Mouse (Mus musculus): ENCODE data around the gene Tbc1d8b. TPM values are rescaled to one million over a fixed set of nuclear protein-coding genes. Genes with fewer than 3 reads are reported as not detected.
A peak's percentile ranks its signal among the peaks of the same experiment; 100 is the strongest.

Gene Tbc1d8b
- polyA plus RNA-seq, 1 experiment from 2014 or later = 2.5 TPM

- no peaks in the 10 kb centered on the region for H3K36me3 ChIP-seq
- 31% methylated on average over 3 of the region's 3 CpGs for WGBS
- no peak for ATAC-seq (replicated peaks; ENCODE audit: insufficient number of reproducible peaks, insufficient read depth, low FRiP score, low read depth)
Measured at GRCm38 (mm10) chrX:139780988-139781387, 96.2 kb downstream of the Tbc1d8b start.

GRCm38 (mm10) chrX:139781563-139781962, 96.8 kb downstream of the Tbc1d8b start:
- WGBS = 76% methylated on average over 4 of the region's 4 CpGs

More at GRCm38 (mm10) chrX:139780988-139781387, 96.2 kb downstream of the Tbc1d8b start:
- 0 out of 2 replicates have a peak, but pooled peaks cover 2% of the 10 kb centered on the region for H3K4me1 ChIP-seq (replicated peaks)
- H3K27me3 ChIP-seq = no peaks in the 10 kb centered on the region
- no peak overlapping the region for H3K4me2 ChIP-seq
- H3K27ac ChIP-seq = no peak overlapping the region
- H3K9ac ChIP-seq = no peak overlapping the region
- H3K9me3 ChIP-seq (replicated peaks) = no peaks in the 10 kb centered on the region
- H3K4me3 ChIP-seq = no peak overlapping the region

GRCm38 (mm10) chrX:139782278-139783044, 97.7 kb downstream of the Tbc1d8b start, which contains the start of gene Ripply1:
TSS of gene Ripply1 (minus strand) at chrX:139782353.
- 51% methylated on average over 6 of the region's 6 CpGs for WGBS
- no peak within 1 kb of the TSS for H3K9ac ChIP-seq
- H3K4me1 ChIP-seq (replicated peaks) = 0 out of 2 replicates have a peak, but pooled peaks cover 2% of the 10 kb centered on the region
- no peaks in the 10 kb centered on the region for H3K9me3 ChIP-seq (replicated peaks)
- no peak for ATAC-seq (replicated peaks; ENCODE audit: insufficient number of reproducible peaks, insufficient read depth, low FRiP score, low read depth)
- no peaks in the 10 kb centered on the region for H3K27me3 ChIP-seq
- no peak within 1 kb of the TSS for H3K27ac ChIP-seq
- no peak within 1 kb of the TSS for H3K4me2 ChIP-seq
- no peak within 1 kb of the TSS for H3K4me3 ChIP-seq
- H3K36me3 ChIP-seq = no peaks in the 10 kb centered on the region

More at GRCm38 (mm10) chrX:139781563-139781962, 96.8 kb downstream of the Tbc1d8b start:
- no peaks in the 10 kb centered on the region for H3K27me3 ChIP-seq
- H3K27ac ChIP-seq = no peak overlapping the region
- no peaks in the 10 kb centered on the region for H3K36me3 ChIP-seq
- no peak overlapping the region for H3K9ac ChIP-seq
- no peak for ATAC-seq (replicated peaks; ENCODE audit: insufficient number of reproducible peaks, insufficient read depth, low FRiP score, low read depth)
- no peak overlapping the region for H3K4me2 ChIP-seq
- no peak overlapping the region for H3K4me3 ChIP-seq
- 0 out of 2 replicates have a peak, but pooled peaks cover 2% of the 10 kb centered on the region for H3K4me1 ChIP-seq (replicated peaks)
- H3K9me3 ChIP-seq (replicated peaks) = no peaks in the 10 kb centered on the region

- Histone ChIP-seq H3K9me3 (replicated peaks) (no peaks in the 10 kb centered on the region), H3K36me3 (no peaks in the 10 kb centered on the region), H3K27ac (no peak overlapping the region), H3K4me1 (replicated peaks) (0 out of 2 replicates have a peak, but pooled peaks cover 2% of the 10 kb centered on the region), H3K4me3 (no peak overlapping the region), H3K9ac (no peak overlapping the region), H3K27me3 (no peaks in the 10 kb centered on the region), H3K4me2 (no peak overlapping the region)
- WGBS = 59% methylated on average over 3 of the region's 3 CpGs
- no peak for ATAC-seq (replicated peaks; ENCODE audit: insufficient number of reproducible peaks, insufficient read depth, low FRiP score, low read depth)
Measured at GRCm38 (mm10) chrX:139783045-139783422, 98.2 kb downstream of the Tbc1d8b start.

- Histone ChIP-seq H3K9ac (no peak overlapping the region), H3K36me3 (no peaks in the 10 kb centered on the region), H3K4me1 (replicated peaks) (0 out of 2 replicates have a peak, but pooled peaks cover 2% of the 10 kb centered on the region), H3K27ac (no peak overlapping the region), H3K9me3 (replicated peaks) (no peaks in the 10 kb centered on the region), H3K4me3 (no peak overlapping the region), H3K4me2 (no peak overlapping the region), H3K27me3 (no peaks in the 10 kb centered on the region)
- WGBS = 23% methylated on average over 1 of the region's 1 CpGs
- ATAC-seq (replicated peaks; ENCODE audit: insufficient number of reproducible peaks, insufficient read depth, low FRiP score, low read depth) = 0 out of 2 replicates have a peak, but pooled peaks have one; percentile 50
Measured at GRCm38 (mm10) chrX:139785764-139786163, 101.0 kb downstream of the Tbc1d8b start.

GRCm38 (mm10) chrX:139794072-139794845, 109.5 kb downstream of the Tbc1d8b start:
- Histone ChIP-seq H3K4me1 (replicated peaks) (no peaks in the 10 kb centered on the region), H3K9ac (no peak overlapping the region), H3K36me3 (no peaks in the 10 kb centered on the region), H3K27ac (no peak overlapping the region), H3K9me3 (replicated peaks) (no peaks in the 10 kb centered on the region), H3K4me3 (no peak overlapping the region), H3K4me2 (no peak overlapping the region), H3K27me3 (no peaks in the 10 kb centered on the region)
- 77% methylated on average over 7 of the region's 7 CpGs for WGBS
- ATAC-seq (replicated peaks; ENCODE audit: insufficient number of reproducible peaks, insufficient read depth, low FRiP score, low read depth) = no peak

GRCm38 (mm10) chrX:139796037-139796436, 111.2 kb downstream of the Tbc1d8b start:
- Histone ChIP-seq H3K9me3 (replicated peaks) (no peaks in the 10 kb centered on the region), H3K27ac (no peak overlapping the region), H3K4me2 (no peak overlapping the region), H3K9ac (no peak overlapping the region), H3K36me3 (no peaks in the 10 kb centered on the region), H3K27me3 (0 out of 2 replicates have a peak, but pooled peaks cover 3% of the 10 kb centered on the region), H3K4me3 (no peak overlapping the region), H3K4me1 (replicated peaks) (no peaks in the 10 kb centered on the region)
- 85% methylated on average over 6 of the region's 6 CpGs for WGBS
- ATAC-seq (replicated peaks; ENCODE audit: insufficient number of reproducible peaks, insufficient read depth, low FRiP score, low read depth) = no peak

- no peaks in the 10 kb centered on the region for H3K36me3 ChIP-seq
- no peak overlapping the region for H3K9ac ChIP-seq
- H3K4me3 ChIP-seq = no peak overlapping the region
- 0 out of 2 replicates have a peak, but pooled peaks cover 3% of the 10 kb centered on the region for H3K27me3 ChIP-seq
- WGBS = 66% methylated on average over 9 of the region's 9 CpGs
- H3K9me3 ChIP-seq (replicated peaks) = no peaks in the 10 kb centered on the region
- H3K4me2 ChIP-seq = no peak overlapping the region
- H3K27ac ChIP-seq = no peak overlapping the region
- ATAC-seq (replicated peaks; ENCODE audit: insufficient number of reproducible peaks, insufficient read depth, low FRiP score, low read depth) = no peak
- no peaks in the 10 kb centered on the region for H3K4me1 ChIP-seq (replicated peaks)
Measured at GRCm38 (mm10) chrX:139797875-139798274, 113.1 kb downstream of the Tbc1d8b start.

GRCm38 (mm10) chrX:139799953-139800352, 115.2 kb downstream of the Tbc1d8b start:
- Histone ChIP-seq H3K36me3 (no peaks in the 10 kb centered on the region), H3K4me2 (no peak overlapping the region), H3K27ac (no peak overlapping the region), H3K9me3 (replicated peaks) (no peaks in the 10 kb centered on the region), H3K4me3 (no peak overlapping the region), H3K4me1 (replicated peaks) (no peaks in the 10 kb centered on the region), H3K9ac (no peak overlapping the region), H3K27me3 (0 out of 2 replicates have a peak, but pooled peaks cover 3% of the 10 kb centered on the region)
- 63% methylated on average over 3 of the region's 3 CpGs for WGBS
- ATAC-seq (replicated peaks; ENCODE audit: insufficient number of reproducible peaks, insufficient read depth, low FRiP score, low read depth) = no peak

- ATAC-seq (replicated peaks; ENCODE audit: insufficient number of reproducible peaks, insufficient read depth, low FRiP score, low read depth) = no peak
- WGBS = 67% methylated on average over 8 of the region's 8 CpGs
- Histone ChIP-seq H3K36me3 (no peaks in the 10 kb centered on the region), H3K4me1 (replicated peaks) (no peaks in the 10 kb centered on the region), H3K9ac (no peak within 1 kb of the TSS), H3K4me3 (no peak within 1 kb of the TSS), H3K27ac (no peak within 1 kb of the TSS), H3K27me3 (0 out of 2 replicates have a peak, but pooled peaks cover 3% of the 10 kb centered on the region), H3K4me2 (no peak within 1 kb of the TSS), H3K9me3 (replicated peaks) (no peaks in the 10 kb centered on the region)
Measured at GRCm38 (mm10) chrX:139800406-139800878, 115.6 kb downstream of the Tbc1d8b start, which contains the start of gene Cldn2. TSS of gene Cldn2 (plus strand) at chrX:139800828.
